Mouse (Mus musculus) brain, embryonic 14.5 days (tissue): ENCODE measurements around the gene Bub1b. TPM values are rescaled to one million over a fixed set of nuclear protein-coding genes. Genes with fewer than 3 reads are reported as not detected.

Source experiments
- DNase-seq: peaks from one replicate; pipeline ENCODE4 v3.0.0-alpha.2; 2011; ENCODE audit warnings: low read depth
- CTCF ChIP-seq: fragments of 200-500 bp; IDR thresholded peaks from 2 replicates; pipeline ENCODE4 v1.5.1; 2012; ENCODE audit warnings: inconsistent platforms, mild to moderate bottlenecking, moderate library complexity, borderline replicate concordance; ENCODE audit not compliant: insufficient read depth, insufficient read length; ENCODE audit errors: extremely low read depth
- POLR2A ChIP-seq: fragments of 200-500 bp; IDR thresholded peaks from 2 replicates; pipeline ENCODE4 v1.6.1; 2012; ENCODE audit warnings: mild to moderate bottlenecking, inconsistent platforms, borderline replicate concordance; ENCODE audit not compliant: poor library complexity, insufficient read depth, insufficient read length, severe bottlenecking; ENCODE audit errors: extremely low read depth
- polyA plus RNA-seq: library from polyadenylated mRNA; depleted of rRNA; stranded (reverse); fragments of >200 nt; gene quantifications from 2 replicates; pipeline ENCODE4 v1.2.3, GENCODE M21; 2012

Gene Bub1b
- polyA plus RNA-seq, 1 experiment, result 18.9 TPM

DNA sequence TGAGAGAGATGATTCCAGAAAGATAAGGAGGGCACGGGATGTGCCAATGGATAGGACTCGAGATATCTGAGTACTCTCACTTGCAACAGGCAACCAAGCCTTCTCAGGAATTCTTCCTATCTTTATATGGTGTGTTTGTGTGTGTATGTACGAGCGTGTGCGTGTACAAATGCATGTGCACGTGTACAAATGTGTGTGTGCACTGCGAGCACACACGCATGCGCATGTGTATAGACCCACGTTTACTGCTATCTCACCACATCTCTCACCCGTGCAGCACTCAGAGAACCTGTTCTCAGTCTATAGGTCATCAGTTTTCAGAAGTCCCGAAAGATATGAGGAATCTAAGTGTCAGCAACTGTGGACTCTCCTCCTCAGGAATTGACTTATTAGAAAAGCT lies 61.5 kb downstream of the Bub1b start:
- no peak for DNase-seq
- TF ChIP-seq POLR2A, result no peak

DNA sequence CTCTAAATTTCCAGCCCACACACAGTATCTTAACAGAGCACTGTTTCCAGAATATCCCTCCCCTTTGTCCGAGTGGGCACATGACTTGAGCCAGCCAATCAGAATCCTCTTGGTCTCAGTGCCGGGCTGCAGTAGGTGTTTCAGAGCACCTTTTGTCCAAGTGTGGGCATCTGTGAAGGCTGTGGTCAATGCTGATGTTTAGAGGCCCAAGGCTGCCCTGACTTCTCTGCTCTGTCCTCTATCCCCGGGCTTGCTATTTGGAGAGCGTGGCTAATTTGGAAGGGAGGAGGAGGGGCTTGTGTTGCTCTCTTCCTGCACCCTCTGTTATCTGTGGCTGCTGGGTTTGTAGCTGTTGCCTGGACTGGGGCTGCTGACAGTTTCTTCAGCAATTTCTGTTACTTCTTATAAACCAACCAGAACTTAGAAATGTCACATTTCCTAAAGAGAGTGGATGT lies 62.0 kb downstream of the Bub1b start:
- TF ChIP-seq POLR2A, result no peak; the same call in 1 of the 2 replicates
- no peak for TF ChIP-seq CTCF
- peak; percentile 88 for DNase-seq

DNA sequence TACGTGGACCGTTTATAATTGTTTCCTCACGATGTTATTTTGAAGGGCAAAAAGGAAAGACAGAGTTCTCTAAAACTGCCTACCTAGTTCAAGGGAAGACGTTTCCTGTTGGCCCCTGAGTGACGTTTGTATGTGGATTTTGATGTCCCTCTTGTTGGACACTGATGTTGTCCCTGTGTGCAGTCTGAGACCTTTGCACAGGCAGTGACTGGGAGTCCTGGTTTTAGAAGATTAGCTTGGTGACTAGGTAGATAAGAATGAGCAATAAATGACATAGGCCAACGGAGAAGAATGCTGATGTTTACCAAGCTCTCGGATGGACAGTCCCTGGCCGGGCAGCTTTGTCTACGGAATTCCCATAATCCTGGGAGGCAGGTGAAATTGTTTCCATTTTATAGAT lies 63.9 kb downstream of the Bub1b start:
- TF ChIP-seq CTCF, result no peak
- TF ChIP-seq POLR2A, result no peak
- DNase-seq, result no peak

DNA sequence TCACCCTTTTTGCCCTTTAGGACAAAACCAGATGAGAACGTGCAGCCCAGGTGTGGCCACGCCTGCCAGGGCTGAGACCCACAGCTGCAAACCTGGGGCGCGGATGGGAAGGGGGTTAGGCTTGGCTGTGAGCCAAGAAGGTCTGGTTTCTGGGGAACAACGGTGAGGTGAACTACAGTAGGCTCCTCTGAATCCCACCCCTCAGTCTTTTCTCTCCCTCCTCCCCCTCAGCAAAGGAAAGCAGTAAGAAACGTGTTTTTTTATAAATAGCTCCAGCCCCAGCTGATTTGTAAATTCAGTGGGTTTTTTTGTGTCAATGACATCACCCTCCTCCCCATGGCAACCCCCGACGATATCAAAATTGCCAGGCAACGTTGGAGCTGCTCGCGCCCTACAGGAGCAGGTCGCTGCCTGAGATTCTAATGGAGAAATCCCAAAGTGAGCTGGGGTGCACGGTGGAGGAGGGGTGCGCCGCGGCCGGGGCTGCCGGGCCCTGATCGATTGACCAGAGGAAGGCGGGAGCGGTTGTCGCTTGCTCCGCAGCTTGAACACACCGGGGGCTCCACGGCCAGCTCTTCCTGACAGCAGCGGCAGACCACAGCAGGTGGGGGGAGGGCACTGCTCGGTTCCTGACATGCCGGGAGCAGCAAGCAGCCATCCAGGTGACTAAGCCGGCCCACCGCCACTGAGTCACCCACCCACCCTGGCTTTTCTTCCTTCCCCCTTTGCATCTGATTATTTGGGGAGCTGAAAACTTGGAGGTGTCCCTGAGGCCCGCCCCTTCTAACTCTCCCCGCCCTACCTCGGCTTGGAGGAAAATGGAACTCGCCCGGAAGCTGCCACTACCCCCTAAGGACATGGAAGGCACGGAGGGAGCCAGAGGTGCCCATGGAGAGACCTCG lies 65.1 kb downstream of the Bub1b start, which contains the start of gene Pak6:
Pak6 (plus strand) TSS at position 402 of the 902 bp plus-strand sequence.
- DNase-seq, result peak; percentile 82
- TF ChIP-seq CTCF, result no peak

DNA sequence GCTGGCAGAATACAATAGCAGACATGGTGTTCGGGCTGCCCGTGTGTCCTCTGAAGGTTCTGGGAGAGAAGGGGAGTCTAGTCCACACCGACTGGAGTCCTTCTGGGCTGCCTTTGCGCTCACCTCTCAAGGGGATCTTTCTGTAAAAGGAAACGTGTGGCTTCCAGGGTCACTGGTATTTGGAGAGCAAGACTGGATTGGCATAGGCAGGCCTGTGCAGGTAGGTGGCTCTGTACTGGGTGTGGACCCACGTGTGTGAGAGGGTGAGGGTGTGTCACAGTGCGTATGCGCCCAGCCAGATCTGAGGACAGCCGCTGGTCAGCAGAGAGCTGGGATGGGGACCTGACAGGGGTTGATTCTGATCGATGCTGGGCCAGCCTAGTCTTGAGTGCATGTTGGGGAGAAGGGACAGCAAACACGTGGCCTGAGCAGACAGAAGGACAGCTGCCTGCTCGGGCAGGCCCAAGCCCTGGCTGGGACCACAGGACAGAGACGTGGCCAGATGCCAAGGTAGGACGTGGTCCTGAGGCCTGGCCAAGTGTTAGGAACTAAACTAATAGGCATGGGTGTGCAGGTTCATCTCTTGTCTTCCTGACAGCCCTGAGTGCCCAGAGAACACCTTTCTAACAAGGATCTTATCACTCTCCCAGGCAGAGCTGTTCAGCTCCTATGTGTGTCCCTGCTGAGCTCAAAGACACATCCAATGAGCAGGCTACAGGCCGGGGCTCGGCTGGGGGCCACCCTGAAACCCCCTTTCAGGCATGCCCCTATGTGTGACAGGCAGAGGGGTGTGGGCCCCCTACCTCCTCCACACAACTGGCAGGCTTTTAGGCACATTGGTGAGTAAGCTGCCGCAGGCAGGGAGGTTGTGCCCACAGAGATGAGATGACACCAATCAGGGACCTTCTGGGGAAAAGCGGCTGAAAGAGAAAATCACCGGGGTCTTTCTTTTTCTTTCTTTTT lies 66.1 kb downstream of the Bub1b start:
- TF ChIP-seq CTCF (no peak), POLR2A (no peak)
- no peak for DNase-seq

DNA sequence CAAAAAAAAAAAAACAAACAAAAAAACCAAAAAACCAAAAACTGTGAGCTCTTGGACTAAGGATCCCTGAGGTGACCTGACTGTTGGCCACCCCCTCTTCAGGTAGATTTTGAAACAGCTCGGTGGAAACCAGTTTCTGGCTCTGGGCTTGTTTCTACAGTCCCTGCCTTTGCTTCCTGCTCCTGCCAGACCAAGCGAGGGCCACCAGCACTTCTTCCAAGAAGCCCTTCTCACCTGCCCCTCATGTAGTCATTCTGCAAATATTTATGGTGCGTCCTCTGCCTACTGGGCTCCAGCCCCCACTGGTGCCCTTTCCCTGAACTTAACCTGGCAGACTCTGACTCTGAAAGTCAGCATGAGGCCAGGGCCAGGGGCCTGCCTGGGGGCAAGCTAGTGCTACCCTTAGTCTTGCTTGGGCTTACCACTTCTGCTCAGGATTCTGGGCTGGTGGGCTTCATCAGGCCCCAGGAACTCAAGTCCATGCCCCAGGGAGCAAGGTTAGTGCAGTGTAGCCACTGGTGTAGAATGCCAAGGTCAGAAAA lies 67.0 kb downstream of the Bub1b start:
- no peak for DNase-seq
- no peak for TF ChIP-seq POLR2A
- TF ChIP-seq CTCF, result no peak

DNA sequence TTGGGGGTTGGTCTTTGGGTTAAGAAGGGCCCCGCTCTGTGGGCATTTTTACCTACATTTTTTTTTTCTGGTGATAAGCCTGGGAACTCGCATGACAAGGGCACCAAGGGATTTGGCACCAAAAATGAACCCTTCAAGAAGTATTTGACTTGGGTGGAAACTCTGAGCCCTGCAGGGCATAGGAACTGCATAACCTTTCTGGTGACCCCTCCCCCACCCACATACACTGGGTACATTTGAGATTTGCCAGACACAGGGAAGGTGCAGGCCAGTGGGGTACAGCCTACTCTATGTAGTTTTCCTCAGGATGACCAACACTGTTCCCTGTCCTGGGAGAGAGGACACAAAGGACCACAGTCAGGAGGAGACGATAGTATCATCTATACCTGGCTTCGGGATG lies 67.6 kb downstream of the Bub1b start:
- no peak for DNase-seq
- TF ChIP-seq POLR2A (no peak), CTCF (no peak)

DNA sequence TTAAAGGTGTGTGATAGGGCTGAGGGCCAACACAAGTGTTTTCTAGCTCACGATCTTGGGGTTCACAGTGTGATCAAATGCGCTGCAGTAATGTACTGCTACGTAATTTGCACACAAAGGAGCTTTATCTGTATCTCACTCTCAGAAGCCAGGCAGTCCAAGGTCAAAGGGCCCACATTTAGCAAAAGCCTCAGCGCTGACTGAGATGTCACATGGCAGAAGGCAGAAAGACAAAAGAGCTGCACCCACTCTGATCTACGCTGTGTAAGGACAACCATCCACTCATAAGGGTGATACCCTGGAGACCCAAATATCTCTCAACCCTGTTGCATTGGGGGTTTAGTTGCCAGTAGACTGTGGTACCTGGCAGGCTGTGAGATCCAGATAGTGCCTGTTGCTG lies 69.2 kb downstream of the Bub1b start:
- no peak for TF ChIP-seq POLR2A
- no peak for TF ChIP-seq CTCF
- DNase-seq, result no peak

DNA sequence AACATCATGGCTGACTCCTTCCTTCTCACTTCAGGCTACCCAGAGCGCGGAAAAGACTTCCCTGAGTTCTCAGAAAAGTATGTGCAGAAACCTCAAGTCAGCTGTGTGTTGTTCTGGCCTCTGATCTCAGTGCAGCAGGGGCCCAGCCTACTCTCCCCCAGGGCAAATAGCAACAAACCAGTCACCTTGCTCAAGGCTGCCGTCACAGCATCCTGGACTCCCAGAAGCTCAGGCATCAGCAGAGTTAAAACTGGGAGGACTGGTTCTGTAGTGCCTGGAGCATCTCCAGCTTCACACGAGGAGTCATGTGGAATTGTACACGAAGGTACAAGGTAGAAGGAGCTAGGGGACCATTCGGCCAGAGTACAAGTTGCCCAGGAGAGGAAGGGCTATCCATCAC lies 71.2 kb downstream of the Bub1b start:
- no peak for DNase-seq
- TF ChIP-seq CTCF (no peak), POLR2A (no peak)

DNA sequence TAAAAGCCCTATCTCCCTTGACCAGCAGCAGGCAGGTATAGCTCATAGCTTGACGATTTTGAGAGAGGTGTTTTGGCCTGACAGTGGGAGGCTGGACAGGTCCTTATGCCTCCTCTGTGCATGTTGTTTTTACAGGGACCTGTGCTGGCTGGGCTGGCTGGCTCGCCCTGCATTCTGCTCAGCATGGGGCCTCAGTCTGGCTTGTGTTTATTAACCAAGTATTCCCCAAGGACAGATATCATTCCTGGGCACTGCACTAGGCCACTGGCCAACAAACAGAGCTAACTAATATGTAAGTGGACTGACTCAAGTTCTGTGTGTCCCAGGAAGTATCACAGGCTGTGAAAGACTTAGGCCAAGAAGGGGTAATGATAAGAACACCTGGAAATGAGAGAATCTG lies 71.8 kb downstream of the Bub1b start:
- TF ChIP-seq POLR2A, result no peak
- no peak for TF ChIP-seq CTCF
- DNase-seq, result no peak

DNA sequence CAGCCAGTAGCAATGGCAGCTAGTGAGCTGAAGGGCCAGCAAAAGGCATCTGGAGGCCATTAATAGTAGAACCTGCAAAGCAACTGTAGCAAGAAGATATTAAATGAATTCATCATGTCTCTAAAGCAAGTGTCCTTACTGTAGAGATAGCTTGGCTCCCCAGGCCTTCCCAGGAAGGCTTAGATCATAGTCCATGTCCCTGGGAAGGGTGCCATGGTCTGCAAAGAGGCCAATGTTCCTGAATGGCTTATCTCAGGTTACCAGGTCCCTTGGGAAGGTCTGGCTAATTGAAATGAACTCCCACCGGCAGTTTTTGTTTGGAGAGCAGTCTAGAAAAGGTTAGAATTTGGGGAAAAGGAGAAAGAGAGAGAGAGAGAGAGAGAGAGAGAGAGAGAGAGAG lies 73.7 kb downstream of the Bub1b start:
- no peak for DNase-seq
- TF ChIP-seq POLR2A (no peak), CTCF (no peak)
